Comparison of ENCODE assay signal across 12 mouse cellular contexts in genomic region chr1:177531791-177532190, GRCm38 (mm10).
DNase-seq lines count a peak whose midpoint lies in the region; TF ChIP-seq lines count a peak whose summit lies in the region.
"Had no signal": no experiment of that assay in that cellular context is flagged by ENCODE, and none has a peak within 500 bp of the region (broad histone marks: within the 10 kb centered on the region; RNA-seq: fewer than 3 reads in every experiment).

No protein-coding gene starts in this region.

- TF ChIP-seq CTCF in layer of hippocampus, adult 2 months (conservative IDR thresholded peaks at IDR 0.05): no peak

- no peaks in the 10 kb centered on the region for H3K36me3 ChIP-seq in limb, embryonic 10.5 days
- H3K36me3 ChIP-seq in hindbrain, embryonic 10.5 days: no peaks in the 10 kb centered on the region
- H3K36me3 ChIP-seq: neural tube, embryonic 13.5 days had no signal

- H3K4me1 ChIP-seq in limb, embryonic 10.5 days: no peaks in the 10 kb centered on the region
- no peaks in the 10 kb centered on the region for H3K4me1 ChIP-seq in hindbrain, embryonic 10.5 days (replicated peaks)
- H3K4me1 ChIP-seq: neural tube, embryonic 13.5 days had no signal

- H3K27ac ChIP-seq in layer of hippocampus, adult 2 months: no peak overlapping the region
- no peak overlapping the region for H3K27ac ChIP-seq in limb, embryonic 10.5 days
- H3K27ac ChIP-seq in hindbrain, embryonic 10.5 days: no peak overlapping the region
- H3K27ac ChIP-seq: macrophage; neural tube, embryonic 13.5 days had no signal

- 95% methylated on average over 2 of the region's 2 CpGs for WGBS in limb, embryonic 10.5 days
- 63% methylated on average over 2 of the region's 2 CpGs for WGBS in hindbrain, embryonic 10.5 days

- no peak overlapping the region for H3K4me3 ChIP-seq in layer of hippocampus, adult 2 months
- H3K4me3 ChIP-seq in limb, embryonic 10.5 days: no peak overlapping the region
- no peak overlapping the region for H3K4me3 ChIP-seq in hindbrain, embryonic 10.5 days
- H3K4me3 ChIP-seq: neural tube, embryonic 13.5 days had no signal

- no peaks in the 10 kb centered on the region for H3K9me3 ChIP-seq in limb, embryonic 10.5 days (replicated peaks)
- H3K9me3 ChIP-seq in hindbrain, embryonic 10.5 days: no peaks in the 10 kb centered on the region
- H3K9me3 ChIP-seq: neural tube, embryonic 13.5 days had no signal

- peak; percentile 10 for DNase-seq in gastrocnemius, adult 18-20 months (ENCODE audit: low spot score)
- DNase-seq in gastrocnemius, adult 8-10 months (ENCODE audit: low spot score in 2 of 2): no peak
- peak; percentile 36 to 70 for DNase-seq in heart, adult 18-20 months
- DNase-seq in kidney, adult 9 months: peak; percentile 27
- DNase-seq in lung, postnatal 25 days (ENCODE audit: low spot score): peak; percentile 75
- DNase-seq in layer of hippocampus, adult 2 months (ENCODE audit: low spot score in 2 of 2): no peak
- no peak for DNase-seq in limb, embryonic 10.5 days (ENCODE audit: low spot score)
- no peak for DNase-seq in hindbrain, embryonic 10.5 days (ENCODE audit: low spot score)
- DNase-seq: gastrocnemius, postnatal 10 days; layer of hippocampus, adult 9-11 months had no signal

- H3K27me3 ChIP-seq in limb, embryonic 10.5 days (ENCODE audit: low read depth, poor library complexity, severe bottlenecking): no peaks in the 10 kb centered on the region
- H3K27me3 ChIP-seq in hindbrain, embryonic 10.5 days (ENCODE audit: insufficient read depth, poor library complexity, severe bottlenecking): no peaks in the 10 kb centered on the region
- H3K27me3 ChIP-seq: neural tube, embryonic 13.5 days had no signal

Comparison
In these comparisons a context has a peak if more than half of its experiments do, and no peak if none do; other contexts are left out.
1. DNase-seq: peak in gastrocnemius, adult 18-20 months (single experiment), heart, adult 18-20 months (2 of 2), kidney, adult 9 months (single experiment) and lung, postnatal 25 days (single experiment); none in gastrocnemius, adult 8-10 months (0 of 2), layer of hippocampus, adult 2 months (0 of 2), limb, embryonic 10.5 days (single experiment) and hindbrain, embryonic 10.5 days (single experiment).